Mouse (Mus musculus): ENCODE measurements at regions not wholly inside any gene's neighbourhood (a gene's known extent, or its start where the extent isn't known, plus 50 kb on each side); places are given as distances from the start of the nearest gene placed in this dataset.

DNA sequence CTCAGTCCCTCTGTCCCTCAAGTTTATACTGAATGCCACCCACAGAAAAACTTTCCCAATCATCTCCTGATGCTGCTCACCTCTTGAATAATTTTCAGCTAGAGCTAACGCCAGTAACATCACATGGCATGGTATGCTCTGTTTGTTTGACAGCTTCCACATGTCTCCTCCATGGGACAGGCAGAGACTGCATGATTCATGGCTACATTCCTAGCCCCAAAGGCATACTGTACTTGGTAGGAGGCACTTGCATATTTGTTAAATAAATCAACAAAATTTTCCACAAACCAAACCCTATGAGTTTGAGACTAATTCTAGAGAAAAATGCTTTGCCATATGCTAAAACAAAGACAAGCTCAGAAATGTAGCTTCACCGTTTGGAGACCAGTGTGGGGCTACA is 304.9 kb downstream of the Rfpl4b start:
- DNase-seq (ENCODE audit: low spot score in 2 of 2): no peak

Measured in right cerebral cortex, postnatal 36 days (tissue).